Mouse (Mus musculus) cerebellum, adult 9-11 months (tissue): ENCODE measurements at regions not wholly inside any gene's neighbourhood (a gene's known extent, or its start where the extent isn't known, plus 50 kb on each side); places are given as distances from the start of the nearest gene placed in this dataset.
A peak's percentile ranks its signal among the peaks of the same experiment; 100 is the strongest.
"Not testable (repeated sequence)": the region's sequence is repeated elsewhere in the genome, so short reads cannot be mapped to it uniquely, and the experiment has no call there.

Source experiments
- DNase-seq: peaks from one replicate; pipeline ENCODE4 v3.0.0; 2022

- not testable (repeated sequence) for DNase-seq
Measured at GRCm38 (mm10) chr2:17845447-17846092, 114.3 kb upstream of the Nebl start.

GRCm38 (mm10) chr2:17844662-17845446 lies 113.6 kb upstream of the Nebl start:
- DNase-seq = no peak

- DNase-seq = no peak
Measured at GRCm38 (mm10) chr2:17841963-17842362, 110.7 kb upstream of the Nebl start.

- no peak for DNase-seq
Measured at GRCm38 (mm10) chr2:17841546-17841945, 110.3 kb upstream of the Nebl start.

- no peak for DNase-seq
Measured at GRCm38 (mm10) chr2:17840941-17841498, 109.8 kb upstream of the Nebl start.

GRCm38 (mm10) chr2:17839649-17840048 lies 108.4 kb upstream of the Nebl start:
- DNase-seq = no peak

GRCm38 (mm10) chr2:17838859-17839581 lies 107.8 kb upstream of the Nebl start:
- peak; percentile 26 for DNase-seq

GRCm38 (mm10) chr2:17838381-17838680 lies 107.1 kb upstream of the Nebl start:
- no peak for DNase-seq

GRCm38 (mm10) chr2:17837541-17838380 lies 106.5 kb upstream of the Nebl start:
- DNase-seq = peak; percentile 7

- DNase-seq = no peak
Measured at GRCm38 (mm10) chr2:17832726-17833125, 101.5 kb upstream of the Nebl start.

- DNase-seq = no peak
Measured at GRCm38 (mm10) chr2:17830216-17830615, 99.0 kb upstream of the Nebl start.

GRCm38 (mm10) chr2:17825271-17825670 lies 94.0 kb upstream of the Nebl start:
- no peak for DNase-seq

GRCm38 (mm10) chr2:17824176-17824575 lies 92.9 kb upstream of the Nebl start:
- DNase-seq = no peak

GRCm38 (mm10) chr2:17822621-17823006 lies 91.3 kb upstream of the Nebl start:
- no peak for DNase-seq

GRCm38 (mm10) chr2:17821878-17822620 lies 90.8 kb upstream of the Nebl start:
- no peak for DNase-seq

GRCm38 (mm10) chr2:17811943-17812670 lies 80.8 kb upstream of the Nebl start:
- no peak for DNase-seq
